Mouse (Mus musculus) ES-E14 (cell line): ENCODE data around the gene Gpc6.

Experiments
- HCFC1 ChIP-seq: IDR thresholded peaks from 2 replicates; pipeline ENCODE4 v1.6.1; 2012; ENCODE audit warnings: low read length, inconsistent platforms, borderline replicate concordance; ENCODE audit not compliant: insufficient read depth
- MAFK ChIP-seq: IDR thresholded peaks from 2 replicates; pipeline ENCODE4 v1.6.1; 2014; ENCODE audit warnings: mild to moderate bottlenecking, low read depth, low read length, inconsistent platforms; ENCODE audit not compliant: insufficient read depth
- ZC3H11A ChIP-seq: IDR thresholded peaks from 2 replicates; pipeline ENCODE4 v1.6.1; 2012; ENCODE audit warnings: low read depth, mild to moderate bottlenecking, inconsistent platforms, low read length, borderline replicate concordance
- ZNF384 ChIP-seq: IDR thresholded peaks from 2 replicates; pipeline ENCODE4 v1.6.1; 2012; ENCODE audit warnings: low read depth, low read length, inconsistent platforms

GRCm38 (mm10) chr14:117013554-117014117 lies 88.5 kb downstream of the Gpc6 start:
- TF ChIP-seq ZC3H11A (no peak), HCFC1 (no peak), MAFK (no peak), ZNF384 (no peak)
